Mouse (Mus musculus) midbrain, embryonic 15.5 days (tissue): ENCODE results near the gene Klk1. TPM values are rescaled to one million over a fixed set of nuclear protein-coding genes. Genes with fewer than 3 reads are reported as not detected.
A peak's percentile ranks its signal among the peaks of the same experiment; 100 is the strongest.

Source experiments
- ATAC-seq: fragments of 200-750 bp; cut with Nextera tagmentation; replicated peaks from 2 replicates; pipeline ENCODE4 v1.8.0; 2017; ENCODE audit warnings: moderate TSS enrichment
- H3K27ac ChIP-seq: fragments of 300-500 bp; sonication (generic); 2 replicates; pipeline ENCODE4 v1.5.1; 2015; ENCODE audit warnings: mild to moderate bottlenecking, inconsistent platforms
- H3K27me3 ChIP-seq: fragments of 300-500 bp; sonication (generic); replicated peaks from 2 replicates; pipeline ENCODE4 v1.6.1; 2015; ENCODE audit warnings: inconsistent platforms
- H3K36me3 ChIP-seq: fragments of 300-500 bp; sonication (generic); replicated peaks from 2 replicates; pipeline ENCODE4 v1.6.1; 2015; ENCODE audit warnings: inconsistent platforms
- H3K4me1 ChIP-seq: fragments of 300-500 bp; sonication (generic); 2 replicates; pipeline ENCODE4 v1.6.1; 2015; ENCODE audit warnings: inconsistent platforms
- H3K4me2 ChIP-seq: fragments of 300-500 bp; sonication (generic); 2 replicates; pipeline ENCODE4 v1.6.1; 2015; ENCODE audit warnings: inconsistent platforms, mild to moderate bottlenecking, moderate library complexity
- H3K4me3 ChIP-seq: fragments of 300-500 bp; sonication (generic); 2 replicates; pipeline ENCODE4 v1.5.1; 2015; ENCODE audit warnings: mild to moderate bottlenecking, inconsistent platforms
- H3K9ac ChIP-seq: fragments of 300-500 bp; sonication (generic); 2 replicates; pipeline ENCODE4 v1.6.1; 2015; ENCODE audit warnings: mild to moderate bottlenecking, inconsistent platforms
- H3K9me3 ChIP-seq: fragments of 300-500 bp; sonication (generic); 2 replicates; pipeline ENCODE4 v1.6.1; 2016; ENCODE audit warnings: inconsistent platforms
- WGBS: fragments of 180-500 bp; shearing (Covaris S2); methylation state at CpG from one replicate; pipeline ENCODE4 v1.1.7; 2015; ENCODE audit warnings: mixed read lengths; 5-methylcytosine and 5-hydroxymethylcytosine counted together
- polyA plus RNA-seq: library from polyadenylated mRNA; unstranded; fragments of >200 nt; fragmentation: Nextera tagmentation; extraction: Ambion mirVana; gene quantifications from 2 replicates; pipeline ENCODE4 v1.2.1, GENCODE M21; 2015

Klk1 gene
- polyA plus RNA-seq, 1 experiment from 2014 or later, result not detected

GRCm38 (mm10) chr7:44261147-44261546 lies 36.0 kb downstream of the Klk1 start, which contains the start of gene Gm15517:
Gm15517 (plus strand) TSS chr7:44261447.
- no peaks in the 10 kb centered on the region for H3K36me3 ChIP-seq
- H3K27me3 ChIP-seq, result no peaks in the 10 kb centered on the region
- peaks cover 7% of the 10 kb centered on the region for H3K4me1 ChIP-seq
- WGBS, result 52% methylated on average over 5 of the region's 5 CpGs
- H3K9me3 ChIP-seq, result no peaks in the 10 kb centered on the region
- H3K4me3 ChIP-seq, result no peak within 1 kb of the TSS
- H3K9ac ChIP-seq, result peak within 1 kb of the TSS; percentile 9; the same call in 1 of the 2 replicates
- ATAC-seq, result 0 out of 2 replicates have a peak, but pooled peaks have one; percentile 13
- H3K27ac ChIP-seq, result no peak within 1 kb of the TSS
- H3K4me2 ChIP-seq, result no peak within 1 kb of the TSS

GRCm38 (mm10) chr7:44262791-44263643 lies 37.9 kb downstream of the Klk1 start:
- H3K9me3 ChIP-seq, result no peaks in the 10 kb centered on the region
- H3K9ac ChIP-seq, result peak overlapping the region; percentile 59
- ATAC-seq, result peak; percentile 91
- peaks cover 7% of the 10 kb centered on the region for H3K4me1 ChIP-seq
- peak overlapping the region; percentile 88 for H3K4me2 ChIP-seq
- no peaks in the 10 kb centered on the region for H3K36me3 ChIP-seq
- 0 out of 2 replicates have a peak, but pooled peaks cover 4% of the 10 kb centered on the region for H3K27me3 ChIP-seq
- peak overlapping the region; percentile 41 for H3K4me3 ChIP-seq
- under 1% methylated on average over 34 of the region's 34 CpGs for WGBS
- H3K27ac ChIP-seq, result peak overlapping the region; percentile 74

- H3K9me3 ChIP-seq, result no peaks in the 10 kb centered on the region
- no peak overlapping the region for H3K27ac ChIP-seq
- ATAC-seq, result no peak
- no peak overlapping the region for H3K4me2 ChIP-seq
- peaks cover 4% of the 10 kb centered on the region; the same call in 1 of the 2 replicates for H3K27me3 ChIP-seq
- no peaks in the 10 kb centered on the region for H3K36me3 ChIP-seq
- 86% methylated on average over 11 of the region's 11 CpGs for WGBS
- H3K9ac ChIP-seq, result no peak overlapping the region
- H3K4me3 ChIP-seq, result no peak overlapping the region
- H3K4me1 ChIP-seq, result peaks cover 4% of the 10 kb centered on the region
Measured at GRCm38 (mm10) chr7:44268117-44268516, 43.0 kb downstream of the Klk1 start.

- Histone ChIP-seq H3K9me3 (no peaks in the 10 kb centered on the region), H3K27ac (no peak overlapping the region), H3K27me3 (peaks cover 4% of the 10 kb centered on the region; the same call in 1 of the 2 replicates), H3K4me3 (no peak overlapping the region), H3K36me3 (no peaks in the 10 kb centered on the region), H3K4me1 (no peaks in the 10 kb centered on the region), H3K9ac (no peak overlapping the region), H3K4me2 (no peak overlapping the region)
- ATAC-seq, result no peak
- 93% methylated on average over 2 of the region's 2 CpGs for whole genome bisulfite sequencing
Measured at GRCm38 (mm10) chr7:44269397-44269796, 44.2 kb downstream of the Klk1 start.

GRCm38 (mm10) chr7:44271309-44271708 lies 46.1 kb downstream of the Klk1 start:
- H3K4me3 ChIP-seq, result no peak overlapping the region
- H3K9ac ChIP-seq, result no peak overlapping the region
- peaks cover 4% of the 10 kb centered on the region; the same call in 1 of the 2 replicates for H3K27me3 ChIP-seq
- H3K4me1 ChIP-seq, result no peaks in the 10 kb centered on the region
- WGBS, result 72% methylated on average over 2 of the region's 2 CpGs
- H3K4me2 ChIP-seq, result no peak overlapping the region
- H3K9me3 ChIP-seq, result no peaks in the 10 kb centered on the region
- H3K36me3 ChIP-seq, result no peaks in the 10 kb centered on the region
- peak; percentile 68 for ATAC-seq
- H3K27ac ChIP-seq, result no peak overlapping the region

- Histone ChIP-seq H3K4me2 (no peak overlapping the region), H3K9me3 (no peaks in the 10 kb centered on the region), H3K36me3 (no peaks in the 10 kb centered on the region), H3K9ac (no peak overlapping the region), H3K27ac (no peak overlapping the region), H3K4me1 (no peaks in the 10 kb centered on the region), H3K27me3 (no peaks in the 10 kb centered on the region; the same call in 1 of the 2 replicates), H3K4me3 (no peak overlapping the region)
- WGBS, result 95% methylated on average over 7 of the region's 7 CpGs
- ATAC-seq, result no peak
Measured at GRCm38 (mm10) chr7:44272546-44272945, 47.4 kb downstream of the Klk1 start.

- no peaks in the 10 kb centered on the region; the same call in 1 of the 2 replicates for H3K27me3 ChIP-seq
- 59% methylated on average over 7 of the region's 7 CpGs for WGBS
- H3K9ac ChIP-seq, result no peak overlapping the region
- no peak overlapping the region for H3K4me2 ChIP-seq
- no peak overlapping the region for H3K4me3 ChIP-seq
- no peaks in the 10 kb centered on the region for H3K4me1 ChIP-seq
- ATAC-seq, result no peak
- H3K9me3 ChIP-seq, result no peaks in the 10 kb centered on the region
- H3K36me3 ChIP-seq, result no peaks in the 10 kb centered on the region
- H3K27ac ChIP-seq, result no peak overlapping the region
Measured at GRCm38 (mm10) chr7:44273446-44273845, 48.3 kb downstream of the Klk1 start.

- H3K4me3 ChIP-seq, result no peak overlapping the region
- WGBS, result 47% methylated on average over 11 of the region's 11 CpGs
- no peak overlapping the region for H3K4me2 ChIP-seq
- H3K27ac ChIP-seq, result no peak overlapping the region
- no peaks in the 10 kb centered on the region for H3K9me3 ChIP-seq
- no peaks in the 10 kb centered on the region for H3K36me3 ChIP-seq
- H3K4me1 ChIP-seq, result no peaks in the 10 kb centered on the region
- H3K9ac ChIP-seq, result no peak overlapping the region
- ATAC-seq, result no peak
- no peaks in the 10 kb centered on the region; the same call in 1 of the 2 replicates for H3K27me3 ChIP-seq
Measured at GRCm38 (mm10) chr7:44274096-44274495, 48.9 kb downstream of the Klk1 start.

- Histone ChIP-seq H3K4me2 (no peak overlapping the region), H3K9me3 (no peaks in the 10 kb centered on the region), H3K27ac (no peak overlapping the region), H3K4me1 (no peaks in the 10 kb centered on the region), H3K4me3 (no peak overlapping the region), H3K36me3 (no peaks in the 10 kb centered on the region), H3K9ac (no peak overlapping the region), H3K27me3 (no peaks in the 10 kb centered on the region; the same call in 1 of the 2 replicates)
- ATAC-seq, result no peak
- WGBS, result 82% methylated on average over 3 of the region's 3 CpGs
Measured at GRCm38 (mm10) chr7:44275546-44275945, 50.4 kb downstream of the Klk1 start.

- Histone ChIP-seq H3K36me3 (no peaks in the 10 kb centered on the region), H3K9ac (no peak overlapping the region), H3K27me3 (no peaks in the 10 kb centered on the region; the same call in 1 of the 2 replicates), H3K27ac (no peak overlapping the region), H3K9me3 (no peaks in the 10 kb centered on the region), H3K4me3 (no peak overlapping the region), H3K4me1 (peaks cover 2% of the 10 kb centered on the region; the same call in 1 of the 2 replicates), H3K4me2 (no peak overlapping the region)
- WGBS, result 60% methylated on average over 9 of the region's 10 CpGs
- ATAC-seq, result no peak
Measured at GRCm38 (mm10) chr7:44276461-44277249, 51.5 kb downstream of the Klk1 start.

- WGBS, result 42% methylated on average over 2 of the region's 2 CpGs
- no peak overlapping the region for H3K9ac ChIP-seq
- H3K4me2 ChIP-seq, result no peak overlapping the region
- no peak overlapping the region for H3K4me3 ChIP-seq
- no peak for ATAC-seq
- H3K9me3 ChIP-seq, result no peaks in the 10 kb centered on the region
- no peak overlapping the region for H3K27ac ChIP-seq
- H3K27me3 ChIP-seq, result no peaks in the 10 kb centered on the region; the same call in 1 of the 2 replicates
- H3K36me3 ChIP-seq, result no peaks in the 10 kb centered on the region
- H3K4me1 ChIP-seq, result peaks cover 8% of the 10 kb centered on the region
Measured at GRCm38 (mm10) chr7:44277250-44277622, 52.1 kb downstream of the Klk1 start.
